Mouse (Mus musculus): ENCODE results near the gene Olfr498. TPM values are rescaled to one million over a fixed set of nuclear protein-coding genes. Genes with fewer than 3 reads are reported as not detected.

The Olfr498 gene
- polyA plus RNA-seq (2011; ENCODE audit: insufficient read length, low read depth, missing spikeins), result not detected in 2 replicates

- Histone ChIP-seq H3K4me3 (ENCODE audit: insufficient read depth, low read length) (no peak within 1 kb of the TSS), H3K27ac (ENCODE audit: insufficient read depth, low read length) (no peak within 1 kb of the TSS), H3K4me1 (ENCODE audit: control insufficient read depth, insufficient read depth, low read length) (no peaks in the 10 kb centered on the region)
- TF ChIP-seq CTCF (IDR thresholded peaks at IDR 0.05; ENCODE audit: borderline replicate concordance, insufficient read depth, low read length) (no peak), POLR2A (IDR thresholded peaks at IDR 0.05; ENCODE audit: low read depth, low read length) (no peak)
Measured at GRCm38 (mm10) chr7:108465026-108465425, at the start of gene Olfr498. Gene Olfr498 (plus strand): TSS chr7:108465326.

- TF ChIP-seq POLR2A (IDR thresholded peaks at IDR 0.05; ENCODE audit: low read depth, low read length) (no peak), CTCF (IDR thresholded peaks at IDR 0.05; ENCODE audit: borderline replicate concordance, insufficient read depth, low read length) (no peak)
- no peak within 1 kb of the TSS for H3K4me3 ChIP-seq (ENCODE audit: insufficient read depth, low read length)
- no peak within 1 kb of the TSS for H3K27ac ChIP-seq (ENCODE audit: insufficient read depth, low read length)
- H3K4me1 ChIP-seq (ENCODE audit: control insufficient read depth, insufficient read depth, low read length), result no peaks in the 10 kb centered on the region
Measured at GRCm38 (mm10) chr7:108420121-108420520, 45.0 kb upstream of the Olfr498 start, which contains the start of gene Olfr497. Gene Olfr497 (plus strand): TSS chr7:108420421.

Other genes with a start within 250 kb of the Olfr498 start
- not detected in 2 replicates for gene Olfr488, start 207.0 kb upstream of the Olfr498 start, polyA plus RNA-seq (2011; ENCODE audit: insufficient read length, low read depth, missing spikeins)
- gene Olfr490, start 176.4 kb upstream of the Olfr498 start, polyA plus RNA-seq (2011; ENCODE audit: insufficient read length, low read depth, missing spikeins), result not detected in 2 replicates
- not detected in 2 replicates for gene Olfr491, start 151.9 kb upstream of the Olfr498 start, polyA plus RNA-seq (2011; ENCODE audit: insufficient read length, low read depth, missing spikeins)
- gene Olfr492, start 141.7 kb upstream of the Olfr498 start, polyA plus RNA-seq (2011; ENCODE audit: insufficient read length, low read depth, missing spikeins), result not detected in 2 replicates
- not detected in 2 replicates for gene Olfr493, start 118.3 kb upstream of the Olfr498 start, polyA plus RNA-seq (2011; ENCODE audit: insufficient read length, low read depth, missing spikeins)
- gene Olfr494, start 100.0 kb upstream of the Olfr498 start, polyA plus RNA-seq (2011; ENCODE audit: insufficient read length, low read depth, missing spikeins), result not detected in 2 replicates
- not detected in 2 replicates for gene Olfr495, start 72.2 kb upstream of the Olfr498 start, polyA plus RNA-seq (2011; ENCODE audit: insufficient read length, low read depth, missing spikeins)
- not detected in 2 replicates for gene Olfr497, start 44.9 kb upstream of the Olfr498 start, polyA plus RNA-seq (2011; ENCODE audit: insufficient read length, low read depth, missing spikeins)
- not detected in 2 replicates for gene Olfr502, start 59.7 kb downstream of the Olfr498 start, polyA plus RNA-seq (2011; ENCODE audit: insufficient read length, low read depth, missing spikeins)
- gene Olfr503, start 79.2 kb downstream of the Olfr498 start, polyA plus RNA-seq (2011; ENCODE audit: insufficient read length, low read depth, missing spikeins), result not detected in 2 replicates
- gene Olfr504, start 100.5 kb downstream of the Olfr498 start, polyA plus RNA-seq (2011; ENCODE audit: insufficient read length, low read depth, missing spikeins), result not detected in 2 replicates
- not detected in 2 replicates for gene Olfr506, start 145.5 kb downstream of the Olfr498 start, polyA plus RNA-seq (2011; ENCODE audit: insufficient read length, low read depth, missing spikeins)
- gene Olfr507, start 156.5 kb downstream of the Olfr498 start, polyA plus RNA-seq (2011; ENCODE audit: insufficient read length, low read depth, missing spikeins), result not detected in 2 replicates
- not detected in 2 replicates for gene Olfr508, start 164.7 kb downstream of the Olfr498 start, polyA plus RNA-seq (2011; ENCODE audit: insufficient read length, low read depth, missing spikeins)
- not detected in 2 replicates for gene Olfr509, start 186.6 kb downstream of the Olfr498 start, polyA plus RNA-seq (2011; ENCODE audit: insufficient read length, low read depth, missing spikeins)
- not detected in 2 replicates for gene Olfr510, start 201.1 kb downstream of the Olfr498 start, polyA plus RNA-seq (2011; ENCODE audit: insufficient read length, low read depth, missing spikeins)
- gene Olfr512, start 248.0 kb downstream of the Olfr498 start, polyA plus RNA-seq (2011; ENCODE audit: insufficient read length, low read depth, missing spikeins), result not detected in 2 replicates